Mouse (Mus musculus) thymus, postnatal 10 days (tissue): Measurements from ENCODE around the gene Aox3.

Source experiments
- DNase-seq, 2 experiments: peaks; one replicate each; pipeline ENCODE4 v3.0.0; 2021; ENCODE audit warnings: low spot score in 2 of 2

Aox3 gene

GRCm38 (mm10) chr1:58198386-58198785, 85.5 kb downstream of the Aox3 start:
- no peak for DNase-seq

- no peak for DNase-seq
Measured at GRCm38 (mm10) chr1:58210203-58210602, 97.3 kb downstream of the Aox3 start, which contains the start of gene Aox4. Aox4 (plus strand) TSS chr1:58210397.

- no peak for DNase-seq
Measured at GRCm38 (mm10) chr1:58212805-58213204, 99.9 kb downstream of the Aox3 start.

GRCm38 (mm10) chr1:58213838-58214237, 100.9 kb downstream of the Aox3 start:
- no peak for DNase-seq

- no peak for DNase-seq
Measured at GRCm38 (mm10) chr1:58215353-58215752, 102.4 kb downstream of the Aox3 start.

- DNase-seq, result no peak
Measured at GRCm38 (mm10) chr1:58215956-58216532, 103.1 kb downstream of the Aox3 start.

GRCm38 (mm10) chr1:58221070-58221469, 108.1 kb downstream of the Aox3 start:
- no peak for DNase-seq

GRCm38 (mm10) chr1:58221879-58222278, 108.9 kb downstream of the Aox3 start:
- no peak for DNase-seq

GRCm38 (mm10) chr1:58228086-58228485, 115.2 kb downstream of the Aox3 start:
- no peak for DNase-seq

GRCm38 (mm10) chr1:58228916-58229315, 116.0 kb downstream of the Aox3 start:
- DNase-seq, result no peak

GRCm38 (mm10) chr1:58229774-58230173, 116.8 kb downstream of the Aox3 start:
- no peak for DNase-seq

- no peak for DNase-seq
Measured at GRCm38 (mm10) chr1:58230542-58230941, 117.6 kb downstream of the Aox3 start.

- DNase-seq, result no peak
Measured at GRCm38 (mm10) chr1:58235405-58235804, 122.5 kb downstream of the Aox3 start.

GRCm38 (mm10) chr1:58237527-58238299, 124.8 kb downstream of the Aox3 start:
- no peak for DNase-seq

- DNase-seq, result no peak
Measured at GRCm38 (mm10) chr1:58238440-58238839, 125.5 kb downstream of the Aox3 start.

- no peak for DNase-seq
Measured at GRCm38 (mm10) chr1:58238961-58239360, 126.0 kb downstream of the Aox3 start.

- no peak for DNase-seq
Measured at GRCm38 (mm10) chr1:58240347-58240746, 127.4 kb downstream of the Aox3 start.

- DNase-seq, result no peak
Measured at GRCm38 (mm10) chr1:58244487-58244886, 131.6 kb downstream of the Aox3 start.

GRCm38 (mm10) chr1:58248518-58248917, 135.6 kb downstream of the Aox3 start:
- no peak for DNase-seq
